Mouse (Mus musculus): ENCODE measurements around the gene Eml4. TPM values are rescaled to one million over a fixed set of nuclear protein-coding genes. Genes with fewer than 3 reads are reported as not detected.
A peak's percentile ranks its signal among the peaks of the same experiment; 100 is the strongest.

Gene Eml4
- total and polyA plus RNA-seq, 3 experiments = 3.0 to 4.5 (median 3.8) TPM

DNA sequence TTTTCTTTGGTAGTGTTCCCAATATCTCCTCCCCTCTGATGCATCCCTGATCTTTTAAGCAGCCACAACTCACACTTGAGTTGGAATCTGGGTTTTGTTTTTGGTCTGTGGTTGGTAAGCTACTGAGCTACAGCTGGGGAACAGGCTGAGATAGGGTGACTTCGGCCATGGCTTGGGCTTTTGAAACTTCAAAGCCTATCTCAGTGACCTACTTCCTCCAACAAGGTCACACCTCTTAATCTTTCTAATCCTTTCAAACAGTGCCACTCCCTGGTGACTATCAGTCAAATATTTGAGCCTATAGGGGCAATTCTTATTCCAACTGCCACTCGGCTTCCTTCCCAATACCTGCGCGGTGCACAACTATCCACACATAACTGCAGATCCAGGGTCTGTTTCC lies 149.0 kb downstream of the Eml4 start:
- no peak overlapping the region for H3K27ac ChIP-seq
- no peak for DNase-seq
- H3K4me1 ChIP-seq (ENCODE audit: control insufficient read depth, insufficient read depth, low read length) = no peaks in the 10 kb centered on the region
- no peak for TF ChIP-seq POLR2A (IDR thresholded peaks at IDR 0.05; ENCODE audit: insufficient read depth, low read depth, low read length)
- TF ChIP-seq EP300 (IDR thresholded peaks at IDR 0.05; ENCODE audit: insufficient read depth, low read depth, low read length) = no peak
- TF ChIP-seq CTCF (IDR thresholded peaks at IDR 0.05) = no peak
- intact Hi-C loops (cut with DNase I) = no loop called here
- H3K36me3 ChIP-seq (ENCODE audit: control insufficient read depth, insufficient read depth, low read length) = peaks cover 3% of the 10 kb centered on the region; the same call in 1 of the 2 replicates
- no peaks in the 10 kb centered on the region for H3K79me2 ChIP-seq (replicated peaks; ENCODE audit: control insufficient read depth, insufficient read depth, low read length)
- H3K9ac ChIP-seq (ENCODE audit: low read depth, low read length) = no peak overlapping the region
- H3K27me3 ChIP-seq (ENCODE audit: control insufficient read depth, insufficient read depth, low read length) = no peaks in the 10 kb centered on the region
- no peak overlapping the region for H3K4me3 ChIP-seq
- WGBS = 76% methylated on average over 4 of the region's 4 CpGs

DNA sequence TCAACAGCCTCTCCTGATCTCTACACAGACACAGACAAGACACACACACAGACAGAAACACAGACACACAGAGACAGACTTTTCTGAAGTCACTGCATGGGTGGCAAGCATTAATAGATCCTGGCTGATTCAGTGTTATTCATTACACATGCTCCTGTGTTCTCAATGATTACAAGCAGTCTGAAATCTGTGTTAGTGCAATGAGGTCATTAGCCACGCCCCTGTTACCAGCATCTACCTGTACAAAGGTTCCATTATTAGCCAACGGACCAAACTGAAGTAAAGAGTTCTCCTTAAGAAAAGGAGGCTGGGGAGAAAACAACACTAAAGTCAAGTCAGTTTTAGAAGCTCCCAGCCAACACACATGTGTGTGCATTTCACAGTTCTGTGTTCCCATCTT lies 153.0 kb downstream of the Eml4 start:
- H3K27ac ChIP-seq = no peak overlapping the region
- H3K36me3 ChIP-seq (ENCODE audit: control insufficient read depth, insufficient read depth, low read length) = peaks cover 3% of the 10 kb centered on the region; the same call in 1 of the 2 replicates
- no peaks in the 10 kb centered on the region for H3K27me3 ChIP-seq (ENCODE audit: control insufficient read depth, insufficient read depth, low read length)
- H3K79me2 ChIP-seq (replicated peaks; ENCODE audit: control insufficient read depth, insufficient read depth, low read length) = peaks cover 5% of the 10 kb centered on the region; the same call in 1 of the 2 replicates
- WGBS = 87% methylated on average over 2 of the region's 2 CpGs
- no peak overlapping the region for H3K4me3 ChIP-seq
- no peak for DNase-seq
- intact Hi-C loops (cut with DNase I) = no loop called here
- TF ChIP-seq CTCF (IDR thresholded peaks at IDR 0.05) = no peak
- no peak for TF ChIP-seq EP300 (IDR thresholded peaks at IDR 0.05; ENCODE audit: insufficient read depth, low read depth, low read length)
- no peak for TF ChIP-seq POLR2A (IDR thresholded peaks at IDR 0.05; ENCODE audit: insufficient read depth, low read depth, low read length)
- H3K4me1 ChIP-seq (ENCODE audit: control insufficient read depth, insufficient read depth, low read length) = peaks cover 3% of the 10 kb centered on the region; the same call in 1 of the 2 replicates
- H3K9ac ChIP-seq (ENCODE audit: low read depth, low read length) = no peak overlapping the region

GRCm38 (mm10) chr17:83512130-83512529 lies 161.4 kb downstream of the Eml4 start:
- Histone ChIP-seq H3K9ac (ENCODE audit: low read depth, low read length) (no peak overlapping the region), H3K27me3 (ENCODE audit: control insufficient read depth, insufficient read depth, low read length) (no peaks in the 10 kb centered on the region), H3K79me2 (replicated peaks; ENCODE audit: control insufficient read depth, insufficient read depth, low read length) (peaks cover 13% of the 10 kb centered on the region), H3K36me3 (ENCODE audit: control insufficient read depth, insufficient read depth, low read length) (peaks cover 11% of the 10 kb centered on the region), H3K4me1 (ENCODE audit: control insufficient read depth, insufficient read depth, low read length) (peaks cover 5% of the 10 kb centered on the region; the same call in 1 of the 2 replicates), H3K4me3 (peak overlapping the region; percentile 71; the same call in 1 of the 2 replicates), H3K27ac (no peak overlapping the region)
- intact Hi-C loops (cut with DNase I) = no loop called here
- TF ChIP-seq EP300 (IDR thresholded peaks at IDR 0.05; ENCODE audit: insufficient read depth, low read depth, low read length) (no peak), POLR2A (IDR thresholded peaks at IDR 0.05; ENCODE audit: insufficient read depth, low read depth, low read length) (no peak), CTCF (IDR thresholded peaks at IDR 0.05) (no peak)
- DNase-seq = no peak
- WGBS = 76% methylated on average over 3 of the region's 3 CpGs

- peaks cover 11% of the 10 kb centered on the region for H3K79me2 ChIP-seq (replicated peaks; ENCODE audit: control insufficient read depth, insufficient read depth, low read length)
- H3K9ac ChIP-seq (ENCODE audit: low read depth, low read length) = peak overlapping the region; percentile 73
- under 1% methylated on average over 24 of the region's 24 CpGs for WGBS
- no peak for TF ChIP-seq CTCF (IDR thresholded peaks at IDR 0.05)
- no peak for TF ChIP-seq EP300 (IDR thresholded peaks at IDR 0.05; ENCODE audit: insufficient read depth, low read depth, low read length)
- no peak for TF ChIP-seq POLR2A (IDR thresholded peaks at IDR 0.05; ENCODE audit: insufficient read depth, low read depth, low read length)
- intact Hi-C loops (cut with DNase I) = loop anchor here (2.0 kb wide), 2 partner anchors 163 to 237 kb away; partner anchors contain the start of gene Eml4
- peak overlapping the region; percentile 98 for H3K27ac ChIP-seq
- peaks cover 11% of the 10 kb centered on the region for H3K36me3 ChIP-seq (ENCODE audit: control insufficient read depth, insufficient read depth, low read length)
- peak overlapping the region; percentile 71 for H3K4me3 ChIP-seq
- DNase-seq = no peak
- peaks cover 5% of the 10 kb centered on the region; the same call in 1 of the 2 replicates for H3K4me1 ChIP-seq (ENCODE audit: control insufficient read depth, insufficient read depth, low read length)
- no peaks in the 10 kb centered on the region for H3K27me3 ChIP-seq (ENCODE audit: control insufficient read depth, insufficient read depth, low read length)
Observed at GRCm38 (mm10) chr17:83513655-83514212, 163.0 kb downstream of the Eml4 start.

GRCm38 (mm10) chr17:83514213-83514701 lies 163.5 kb downstream of the Eml4 start:
- DNase-seq = peak; percentile 91 to 92
- peak; percentile 28; the same call in 1 of the 2 replicates for TF ChIP-seq CTCF (IDR thresholded peaks at IDR 0.05)
- 0 out of 2 replicates have a peak, but pooled peaks have one; percentile 53 for TF ChIP-seq EP300 (IDR thresholded peaks at IDR 0.05; ENCODE audit: insufficient read depth, low read depth, low read length)
- TF ChIP-seq POLR2A (IDR thresholded peaks at IDR 0.05; ENCODE audit: insufficient read depth, low read depth, low read length) = peak; percentile 87
- Histone ChIP-seq H3K27ac (peak overlapping the region; percentile 98), H3K27me3 (ENCODE audit: control insufficient read depth, insufficient read depth, low read length) (no peaks in the 10 kb centered on the region), H3K4me1 (ENCODE audit: control insufficient read depth, insufficient read depth, low read length) (peaks cover 5% of the 10 kb centered on the region; the same call in 1 of the 2 replicates), H3K79me2 (replicated peaks; ENCODE audit: control insufficient read depth, insufficient read depth, low read length) (peaks cover 11% of the 10 kb centered on the region), H3K4me3 (peak overlapping the region; percentile 71), H3K36me3 (ENCODE audit: control insufficient read depth, insufficient read depth, low read length) (peaks cover 11% of the 10 kb centered on the region), H3K9ac (ENCODE audit: low read depth, low read length) (peak overlapping the region; percentile 73)
- under 1% methylated on average over 33 of the region's 33 CpGs for WGBS
- intact Hi-C loops (cut with DNase I) = loop anchor here (2.0 kb wide), 2 partner anchors 163 to 237 kb away; partner anchors contain the start of gene Eml4
